Mouse (Mus musculus): ENCODE measurements around the gene Sec63.
A peak's percentile ranks its signal among the peaks of the same experiment; 100 is the strongest.

Gene Sec63

DNA sequence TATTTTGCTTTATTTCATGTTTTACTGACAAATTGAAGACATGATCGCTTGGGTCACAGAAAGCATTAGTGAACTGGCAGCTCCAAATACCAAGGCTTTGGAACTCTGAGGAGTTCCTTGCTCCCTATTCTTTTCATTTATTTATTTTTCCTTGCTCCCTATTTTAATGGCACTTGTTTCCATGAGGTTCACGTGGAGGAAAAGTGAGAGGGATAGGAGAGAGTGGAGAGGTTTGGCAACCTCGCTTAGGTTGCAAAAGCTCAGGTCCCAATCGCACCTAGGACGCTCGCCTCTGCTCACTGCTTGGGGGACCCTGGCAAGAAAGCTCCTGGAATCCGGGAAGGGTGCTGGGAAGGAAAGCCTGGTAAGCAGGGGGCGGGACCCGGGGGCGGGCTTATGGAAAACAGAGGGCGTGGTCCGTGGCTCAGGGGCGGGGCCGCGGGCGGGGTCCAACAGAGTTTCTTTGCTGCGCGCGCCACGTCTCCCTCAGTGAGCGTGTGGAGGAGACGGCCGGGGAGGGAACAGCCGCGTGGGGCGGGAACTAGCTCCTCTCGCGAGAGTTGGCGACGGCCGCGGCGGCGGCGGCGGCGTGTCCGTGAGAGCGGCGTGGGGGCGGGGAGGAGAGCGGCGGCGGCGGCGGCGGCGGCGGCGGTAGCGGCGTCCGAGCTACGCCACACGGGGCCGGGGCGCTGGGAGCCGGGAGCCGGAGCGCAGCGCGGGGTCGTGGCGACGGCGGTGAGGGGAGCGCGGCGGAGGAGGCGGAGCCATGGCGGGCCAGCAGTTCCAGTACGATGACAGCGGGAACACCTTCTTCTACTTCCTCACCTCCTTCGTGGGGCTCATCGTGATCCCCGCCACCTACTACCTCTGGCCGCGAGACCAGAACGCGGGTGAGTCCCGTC is at the start of gene Sec63:
TSS of gene Sec63 (plus strand) at position 498 of the 902 bp plus-strand sequence.
- peak; percentile 99 for DNase-seq (ENCODE audit: low spot score)

DNA sequence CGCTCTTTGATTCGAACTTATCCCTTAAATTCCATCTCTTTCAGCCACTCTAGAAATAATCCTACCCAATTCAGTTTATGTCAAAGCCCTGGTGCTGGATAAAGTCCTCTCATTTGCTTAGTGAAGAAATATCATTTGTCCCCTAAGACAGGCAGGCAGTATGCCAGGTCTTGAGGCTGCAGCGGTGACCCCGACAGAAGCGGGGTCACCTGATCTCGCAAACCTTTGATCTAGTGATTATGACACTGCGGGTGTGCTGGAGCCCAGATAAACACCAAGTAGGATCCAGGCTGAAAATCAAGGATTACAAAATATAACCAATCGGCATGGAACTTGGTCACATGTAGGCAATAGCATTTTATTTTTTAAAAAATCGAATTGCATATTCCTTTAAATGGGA is 46.6 kb upstream of the Sec63 start:
- peak; percentile 21 for DNase-seq (ENCODE audit: low spot score)

DNA sequence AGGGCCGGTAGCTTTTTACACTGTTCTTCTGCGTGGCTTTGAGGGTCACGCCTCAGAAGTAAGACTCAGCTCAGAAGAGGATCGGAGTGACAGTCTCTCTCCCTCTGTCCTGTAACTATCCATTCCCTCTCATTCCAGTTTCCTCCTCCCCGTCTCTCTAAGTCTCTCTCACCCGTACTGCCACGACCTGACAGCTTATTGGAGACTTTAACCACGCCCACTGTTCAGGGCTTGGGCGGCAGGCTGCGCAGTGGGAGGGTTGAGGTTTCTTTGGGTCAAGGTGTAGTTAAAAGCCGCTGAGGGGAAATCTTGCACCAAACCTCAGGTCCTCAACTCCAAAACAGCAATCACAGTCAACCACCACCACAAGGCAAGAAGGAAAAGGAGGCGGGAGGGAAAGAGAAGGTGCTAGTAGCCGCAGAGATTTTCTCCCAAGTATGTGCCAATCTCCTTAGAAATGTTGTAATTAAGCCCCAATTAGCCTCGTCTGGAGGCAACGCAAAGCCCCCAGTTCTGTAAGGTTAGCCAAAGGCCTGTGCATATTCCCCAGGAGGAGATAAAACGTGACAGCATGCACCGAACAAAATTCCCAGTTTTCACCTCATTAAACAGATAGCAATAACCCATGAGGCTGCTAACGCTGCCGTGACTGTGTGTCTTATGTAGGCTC is 45.8 kb upstream of the Sec63 start:
- DNase-seq (ENCODE audit: low spot score), result peak; percentile 62

DNA sequence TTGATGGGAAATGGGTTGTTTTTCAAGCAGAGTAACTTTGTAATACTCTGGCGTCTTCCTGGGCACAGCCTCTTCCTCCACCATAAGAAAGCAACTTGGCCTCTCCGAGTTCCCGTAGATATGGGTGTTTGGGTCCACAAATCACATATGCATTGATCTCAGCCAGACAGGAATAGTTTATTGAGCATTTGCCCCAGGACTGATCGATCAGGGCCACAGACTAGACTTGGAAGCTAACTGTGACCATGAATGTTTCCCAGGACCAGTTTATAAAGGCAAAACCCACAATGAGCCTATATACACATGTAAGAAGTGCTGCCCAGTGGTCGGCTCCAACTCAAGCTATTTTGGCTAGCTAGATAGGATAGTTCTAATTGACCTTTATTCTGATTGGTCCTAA is 39.2 kb upstream of the Sec63 start:
- DNase-seq (ENCODE audit: low spot score), result no peak

DNA sequence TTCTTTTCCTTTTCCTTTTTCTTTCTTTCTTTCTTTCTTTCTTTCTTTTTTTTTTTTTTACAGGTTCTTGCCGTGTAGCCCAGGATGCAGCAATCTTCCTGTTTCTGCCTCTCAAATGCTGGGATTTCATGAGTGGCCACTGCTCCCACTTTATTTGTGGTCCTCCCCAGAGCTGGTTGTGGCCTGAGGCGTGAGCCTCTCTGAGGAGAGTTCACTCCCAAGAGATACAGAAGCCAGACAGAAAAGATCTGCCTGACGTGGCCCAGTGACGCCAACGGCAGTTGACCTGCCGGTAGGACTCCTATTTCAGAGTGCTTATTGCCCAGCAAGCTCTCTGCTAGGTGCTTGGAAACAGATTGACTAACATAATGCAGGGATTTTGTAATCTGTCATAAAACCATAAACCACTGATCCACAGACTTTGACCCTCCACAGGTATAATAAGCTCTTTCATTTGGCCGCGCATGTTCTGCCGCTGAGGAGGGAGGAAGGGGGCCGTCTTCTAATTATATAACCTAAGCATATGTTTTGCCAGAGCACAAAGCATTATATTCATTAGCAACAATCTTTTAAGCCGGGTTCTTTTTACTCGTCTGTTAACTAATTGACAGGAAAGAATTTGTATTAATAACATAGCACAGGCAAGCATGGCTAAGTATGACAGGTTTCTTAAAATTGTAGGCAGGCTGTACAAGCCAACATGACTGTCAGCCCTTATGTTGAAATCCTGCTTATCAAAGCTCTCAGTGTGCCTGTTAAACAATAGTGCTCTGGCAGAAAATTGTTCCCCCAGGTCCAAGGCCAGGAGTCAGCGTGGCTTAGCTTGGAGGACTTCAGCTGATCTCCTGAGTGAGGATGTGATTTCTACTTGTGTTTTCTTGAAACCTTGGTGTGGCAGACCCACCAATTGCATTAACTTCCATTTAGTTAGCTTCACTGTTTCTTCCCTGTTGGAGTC is 37.7 kb upstream of the Sec63 start:
- no peak for DNase-seq (ENCODE audit: low spot score)

DNA sequence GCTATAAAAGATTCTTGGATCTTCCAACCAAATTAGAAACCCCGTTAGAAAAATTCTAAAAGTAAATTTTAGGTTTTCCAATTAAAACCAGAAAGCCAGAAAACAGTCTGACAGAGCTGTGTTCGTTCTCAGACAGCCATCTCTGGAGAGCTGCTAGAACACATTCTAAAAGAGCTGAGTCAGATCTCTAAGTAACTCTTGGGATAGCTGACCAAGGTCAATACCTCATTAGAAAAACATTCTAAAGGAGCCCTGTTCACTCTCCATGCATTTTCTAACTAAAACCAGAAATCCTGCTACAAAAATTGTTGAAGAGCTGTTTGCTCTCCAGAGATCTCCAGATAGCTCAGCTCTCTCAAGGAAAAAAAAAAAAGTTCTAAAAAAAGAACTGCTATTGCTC is 31.7 kb upstream of the Sec63 start:
- no peak for DNase-seq (ENCODE audit: low spot score)

DNA sequence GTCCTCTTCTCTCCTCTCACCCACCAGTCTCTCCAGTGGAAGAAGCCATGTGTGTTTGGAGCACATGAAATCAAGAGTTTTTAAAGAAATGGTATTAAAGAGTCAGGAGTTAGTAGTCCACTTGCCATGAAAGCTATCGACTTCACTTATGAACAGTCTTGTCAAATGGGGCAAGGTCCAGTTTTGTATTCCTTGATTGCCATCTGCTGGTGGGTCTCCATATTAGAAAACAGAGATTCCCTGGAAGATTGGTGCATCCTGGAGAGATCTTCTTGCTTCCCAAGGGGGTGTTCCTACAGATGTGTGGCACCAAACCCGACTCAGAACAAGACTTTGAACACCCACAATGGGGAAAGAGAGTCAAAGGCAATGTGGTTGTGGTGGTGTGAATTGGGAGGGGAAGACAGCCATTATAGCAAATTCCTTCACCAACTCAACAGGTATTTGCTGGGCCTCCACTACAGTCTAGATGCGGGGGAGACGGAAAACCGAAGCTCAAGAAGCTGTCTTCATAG is 26.7 kb upstream of the Sec63 start:
- DNase-seq (ENCODE audit: low spot score), result peak; percentile 80

DNA sequence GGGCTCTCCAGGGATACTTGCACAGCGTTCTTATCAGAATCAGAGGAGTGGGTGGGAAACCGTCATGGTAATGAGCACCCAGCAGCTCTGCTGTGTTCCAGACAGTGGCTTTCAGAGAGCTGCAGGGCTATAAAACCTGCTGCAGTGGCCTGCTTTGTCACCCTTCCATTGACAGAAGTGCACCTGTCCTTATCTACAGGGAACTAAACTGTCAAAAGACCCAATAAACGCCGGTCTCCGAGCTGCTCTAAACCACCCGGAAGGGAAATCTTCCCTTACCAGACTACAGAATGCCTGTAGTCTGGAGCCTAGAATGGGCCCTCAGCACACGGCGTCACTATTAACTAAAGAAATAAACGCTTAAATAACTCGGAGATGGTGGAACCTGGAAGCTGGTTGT is 9.5 kb upstream of the Sec63 start:
- no peak for DNase-seq (ENCODE audit: low spot score)

DNA sequence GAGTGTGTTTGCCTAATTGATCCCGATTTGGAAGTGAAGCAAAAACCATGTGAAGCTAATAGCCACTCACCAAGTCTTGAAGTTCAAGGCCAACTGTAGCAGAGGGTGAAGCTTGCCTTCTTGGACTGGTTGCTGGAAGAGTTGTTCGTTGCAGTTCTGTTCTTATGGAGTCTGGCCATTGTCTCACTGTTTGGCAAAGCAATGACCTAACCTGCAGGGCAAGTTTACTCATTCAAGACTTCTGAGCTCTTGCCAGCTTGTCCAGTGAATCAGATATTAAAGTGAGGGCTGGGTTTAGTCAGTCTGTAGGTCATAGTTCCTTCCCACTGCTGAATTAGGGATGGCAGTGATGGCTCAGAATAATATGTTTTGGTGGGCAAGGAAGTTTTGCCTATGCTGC is 7.0 kb upstream of the Sec63 start:
- no peak for DNase-seq (ENCODE audit: low spot score)

DNA sequence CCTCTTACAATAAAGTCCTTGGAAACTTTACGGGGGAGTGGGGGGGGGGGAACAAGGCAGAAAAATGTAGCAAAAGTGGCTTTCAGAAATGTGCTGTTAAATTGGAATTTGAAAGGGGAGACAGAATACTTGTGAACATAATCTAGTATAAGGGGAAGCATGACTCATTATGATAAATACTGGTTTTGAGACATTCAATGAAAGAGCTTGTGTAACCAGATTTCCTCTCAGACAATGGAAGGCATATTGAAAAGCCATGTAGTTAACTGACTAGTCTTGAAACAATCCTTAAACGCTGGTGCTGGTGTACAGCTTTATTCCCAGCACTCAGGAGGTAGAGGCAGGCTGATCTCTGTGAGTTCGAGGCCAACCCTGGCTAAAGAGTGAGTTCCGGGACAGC is 1.6 kb upstream of the Sec63 start:
- DNase-seq (ENCODE audit: low spot score), result no peak

DNA sequence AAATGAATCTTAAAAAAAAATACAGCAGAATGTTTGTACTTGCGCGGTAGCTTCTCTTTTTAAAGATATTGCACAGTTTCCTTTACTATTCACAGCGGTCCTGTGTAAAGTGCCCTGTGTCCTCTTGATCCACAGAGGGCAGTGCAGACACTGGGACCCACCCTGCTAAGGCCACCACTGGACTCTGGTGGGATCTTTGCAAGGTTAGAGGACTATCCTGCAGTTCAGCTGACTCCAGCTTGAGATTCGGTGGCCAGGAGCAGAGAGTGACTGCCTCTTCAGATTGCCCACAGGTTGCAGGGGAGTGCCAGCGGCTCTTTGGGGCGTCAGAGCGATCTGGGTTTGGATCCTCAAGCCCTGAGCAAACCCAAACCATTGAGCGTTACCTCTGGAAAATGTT is 967 bp upstream of the Sec63 start:
- peak; percentile 15 for DNase-seq (ENCODE audit: low spot score)

DNA sequence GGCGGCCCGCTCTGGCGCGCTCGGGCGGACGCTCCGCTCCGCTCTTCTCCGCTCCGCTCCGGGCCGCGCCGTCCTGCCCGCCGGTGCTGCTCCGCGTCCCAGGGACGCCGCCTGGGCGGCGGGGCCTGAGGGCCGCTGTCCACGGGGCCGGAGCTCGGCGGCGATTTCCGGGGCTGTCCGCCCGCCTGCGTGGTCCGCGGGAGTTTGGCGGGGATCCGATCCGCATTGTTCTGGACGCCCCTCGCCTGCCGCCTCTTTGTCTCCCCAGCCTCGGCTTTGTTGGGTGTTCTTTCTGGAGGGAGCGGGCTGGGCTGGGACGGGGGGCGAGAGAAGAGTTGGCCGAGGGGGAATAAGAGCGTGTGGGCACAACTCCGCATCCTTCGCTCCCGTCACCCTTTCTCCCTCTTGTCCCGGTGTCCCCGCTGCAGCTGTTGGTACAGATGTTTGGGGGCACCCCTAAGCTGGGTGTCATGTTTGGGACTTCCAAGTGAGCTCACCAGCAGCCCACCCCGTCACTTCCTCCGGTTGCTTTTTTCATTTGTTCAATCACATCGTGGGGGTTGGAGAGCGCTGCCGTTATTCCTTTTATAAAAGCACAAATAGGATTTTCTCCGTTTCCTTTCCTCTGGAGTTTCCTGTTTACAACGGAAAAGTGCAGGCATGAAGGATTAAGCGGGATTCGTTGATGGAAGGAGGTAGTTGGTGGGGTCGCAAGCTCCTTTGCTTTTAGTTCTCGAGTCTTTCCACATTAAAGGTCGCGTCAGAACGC is 789 bp downstream of the Sec63 start:
- peak; percentile 55 for DNase-seq (ENCODE audit: low spot score)

DNA sequence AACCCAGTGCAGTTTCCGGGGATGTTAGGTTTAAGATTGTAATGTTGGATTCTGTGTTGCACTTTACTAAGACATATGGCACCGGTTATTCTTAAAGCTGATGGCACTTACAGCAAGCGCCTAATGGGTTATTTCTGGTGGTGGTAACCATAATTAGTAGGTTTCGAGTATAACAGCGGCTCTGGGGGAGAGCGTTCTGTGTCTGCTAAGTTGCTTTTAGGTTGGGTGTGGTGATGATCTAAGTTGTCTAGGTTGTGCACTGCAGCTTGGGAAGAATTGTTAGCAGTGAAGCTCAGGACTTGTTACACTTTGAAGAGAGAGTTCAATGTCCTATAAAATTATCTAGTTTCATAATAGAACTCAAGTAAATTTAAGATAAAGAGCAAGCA is 1.4 kb downstream of the Sec63 start:
- no peak for DNase-seq (ENCODE audit: low spot score)

DNA sequence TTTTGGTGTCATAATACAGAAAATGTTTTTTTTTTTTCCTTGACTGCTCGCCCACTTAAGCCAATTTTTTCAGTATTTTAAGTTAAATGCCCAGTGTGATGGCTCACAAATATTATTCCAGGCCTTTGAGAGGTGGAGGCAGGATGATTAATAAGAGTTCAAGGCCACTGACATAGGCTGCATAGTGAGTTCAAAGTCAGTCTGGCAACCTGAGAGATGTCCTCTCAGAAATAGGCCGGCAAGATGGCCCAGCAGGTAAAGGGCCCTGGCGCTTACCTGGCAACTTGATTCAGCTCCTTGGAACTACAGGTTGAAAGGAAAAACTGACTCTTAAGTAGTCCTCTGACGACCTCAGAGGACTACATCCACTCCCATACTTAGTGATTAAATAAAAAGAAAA is 1.9 kb downstream of the Sec63 start:
- no peak for DNase-seq (ENCODE audit: low spot score)

DNA sequence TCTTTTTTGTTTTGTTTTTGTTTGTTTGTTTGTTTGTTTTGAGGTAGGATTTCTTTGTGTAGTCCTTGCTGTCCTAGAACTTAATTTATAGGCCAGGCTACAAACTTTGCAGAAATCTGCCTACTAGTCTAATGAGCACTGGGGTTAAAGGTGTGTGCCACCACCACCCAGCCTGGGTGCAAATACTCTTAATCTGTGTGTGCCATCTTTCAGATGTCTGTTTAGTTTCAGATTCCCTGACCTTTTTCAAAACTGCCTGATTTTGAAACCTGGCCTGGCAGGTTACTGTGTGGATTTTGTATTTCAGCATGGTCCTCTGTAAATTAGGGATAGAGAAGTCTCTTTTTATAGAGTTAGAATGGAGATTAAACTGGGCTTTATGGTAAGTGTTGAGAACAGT is 4.0 kb downstream of the Sec63 start:
- no peak for DNase-seq (ENCODE audit: low spot score)

DNA sequence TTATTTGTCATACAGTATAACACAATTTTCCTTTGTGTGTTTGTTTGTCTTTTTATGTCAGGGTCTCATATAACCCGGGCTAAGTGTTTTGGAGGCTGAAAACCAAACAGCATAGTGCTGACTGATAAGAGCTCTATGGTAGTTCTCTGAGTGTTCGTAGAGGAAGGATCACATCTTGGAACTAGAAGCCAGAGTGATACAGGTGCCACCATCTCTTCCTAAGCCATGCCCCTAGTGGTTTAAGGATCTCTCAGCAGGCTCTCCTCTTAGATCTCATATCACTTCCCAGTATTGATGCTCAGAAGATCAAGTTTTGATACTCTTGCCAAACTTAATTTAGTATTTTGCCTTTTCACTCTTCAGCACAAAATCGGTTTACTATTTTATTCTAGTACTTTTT is 14.2 kb downstream of the Sec63 start:
- no peak for DNase-seq (ENCODE audit: low spot score)

DNA sequence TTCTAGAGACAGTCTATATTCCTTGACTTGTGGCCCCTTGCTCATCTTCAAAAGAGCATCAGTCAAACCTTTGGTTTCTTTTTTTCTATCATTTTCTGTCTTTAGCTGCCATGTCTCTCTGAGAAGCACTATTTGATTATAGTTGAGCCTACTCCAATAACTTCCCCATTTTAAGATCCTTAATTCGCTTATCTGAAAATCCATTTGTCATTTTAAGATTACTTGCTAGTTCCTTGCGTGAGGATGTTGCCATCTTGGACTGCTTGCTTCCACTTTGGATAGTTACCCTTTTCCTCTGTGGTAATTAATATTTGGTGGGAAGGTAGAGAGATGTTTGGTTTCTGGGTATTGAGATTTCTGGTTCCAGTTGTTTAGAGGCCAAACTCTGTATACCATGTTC is 19.5 kb downstream of the Sec63 start:
- DNase-seq (ENCODE audit: low spot score), result no peak

DNA sequence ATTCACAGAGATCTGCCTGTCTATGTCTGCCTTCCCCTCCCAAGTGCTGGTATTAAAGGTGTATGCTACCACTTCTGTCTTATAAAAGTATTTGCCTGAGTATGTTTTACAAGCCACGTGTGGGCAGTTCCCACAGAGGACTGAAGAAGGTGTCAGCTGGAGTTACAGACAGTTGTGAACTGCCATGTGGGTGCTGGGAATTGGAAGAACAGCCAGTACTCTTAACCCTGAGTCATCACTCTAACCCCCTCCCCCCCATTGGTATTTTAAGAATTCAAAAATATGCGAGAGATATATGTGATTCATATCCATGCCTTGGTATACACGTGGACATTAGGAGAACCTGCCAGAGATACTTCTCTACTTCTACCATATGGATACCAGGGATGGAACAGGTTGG is 20.4 kb downstream of the Sec63 start:
- no peak for DNase-seq (ENCODE audit: low spot score)

DNA sequence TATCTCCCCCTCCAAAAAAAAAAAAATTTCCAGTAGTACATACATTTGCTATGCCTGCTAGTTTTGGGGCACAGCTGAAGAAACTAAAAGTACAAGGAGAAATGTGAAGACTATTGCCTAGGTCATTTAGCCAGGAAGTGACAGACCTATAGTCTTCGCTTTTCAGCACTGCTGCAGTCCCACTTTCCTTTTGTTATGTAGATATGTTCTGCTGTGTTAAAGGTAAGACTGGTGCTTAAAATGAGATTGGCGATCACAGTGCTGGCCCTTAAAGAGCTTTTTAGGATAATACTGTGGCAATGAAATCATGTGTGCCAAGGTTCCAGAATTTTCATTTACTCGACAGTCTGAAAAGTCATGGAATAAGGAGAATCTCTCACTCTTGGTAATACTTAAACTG is 39.6 kb downstream of the Sec63 start:
- no peak for DNase-seq (ENCODE audit: low spot score)

DNA sequence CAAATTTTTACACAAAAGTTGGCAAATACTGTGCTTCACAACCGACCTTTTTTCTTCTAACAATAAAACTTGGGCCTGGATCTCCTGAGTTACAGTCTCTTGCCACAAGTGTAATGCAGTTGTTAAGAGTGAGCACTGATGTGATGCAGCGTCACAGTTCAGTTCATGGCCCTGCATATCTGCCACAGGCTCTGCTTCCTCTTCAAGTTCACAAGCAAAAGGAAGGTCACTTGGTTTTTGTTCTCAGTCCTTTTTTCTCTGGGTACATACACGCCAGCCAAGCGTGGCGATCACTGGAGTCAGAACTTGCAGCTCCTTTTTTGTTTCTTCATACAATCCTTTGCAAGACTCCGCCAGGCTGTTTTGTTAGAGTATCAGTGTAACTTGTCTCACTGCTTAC is 64.6 kb downstream of the Sec63 start:
- no peak for DNase-seq (ENCODE audit: low spot score)

DNA sequence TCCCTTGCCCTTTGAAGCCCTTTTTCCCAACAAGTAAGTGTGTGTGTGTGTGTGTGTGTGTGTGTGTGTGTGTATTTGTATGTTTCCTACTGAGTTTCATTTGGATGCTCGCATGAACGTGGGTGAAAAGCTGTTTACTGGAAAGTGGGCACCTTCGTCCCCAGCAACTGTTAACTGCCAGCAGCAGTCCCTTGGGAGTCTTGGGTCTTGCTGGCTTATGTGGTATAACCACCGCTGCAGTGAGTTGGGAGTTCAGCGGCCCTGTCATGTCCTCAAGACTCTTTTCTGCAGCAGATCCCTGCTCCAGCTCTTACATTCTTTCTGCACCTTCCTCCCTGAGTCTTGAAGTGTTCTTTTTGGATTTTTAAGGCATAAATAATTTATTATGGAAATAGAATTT is 65.9 kb downstream of the Sec63 start:
- peak; percentile 25 for DNase-seq (ENCODE audit: low spot score)

DNA sequence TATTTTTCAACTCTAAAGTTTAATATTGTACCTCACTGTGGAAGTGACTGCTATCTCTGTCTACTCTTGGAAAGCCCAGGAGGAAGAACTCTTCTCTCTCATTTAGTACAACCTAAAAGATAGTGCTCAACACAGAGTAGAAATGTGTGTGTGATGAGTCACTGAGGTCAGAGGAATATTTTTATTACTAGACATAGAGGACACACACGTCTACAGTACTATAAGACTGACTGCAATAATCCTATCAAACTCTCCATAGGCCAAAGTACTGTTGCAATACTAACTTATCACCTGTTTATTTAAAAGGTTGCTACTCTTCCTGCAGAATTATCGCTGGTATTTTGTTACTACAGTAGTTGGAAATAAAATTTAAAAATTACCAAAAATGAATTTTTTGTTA is 68.7 kb downstream of the Sec63 start:
- no peak for DNase-seq (ENCODE audit: low spot score)
